Mouse (Mus musculus): ENCODE data around the gene Parp6.

Parp6 gene

GRCm38 (mm10) chr9:59687416-59688046, 70.4 kb downstream of the Parp6 start:
- DNase-seq, result no peak

GRCm38 (mm10) chr9:59691635-59692094, 74.6 kb downstream of the Parp6 start:
- no peak for DNase-seq

GRCm38 (mm10) chr9:59692145-59692544, 75.1 kb downstream of the Parp6 start:
- no peak for DNase-seq

- DNase-seq, result no peak
Observed at GRCm38 (mm10) chr9:59694571-59695450, 77.7 kb downstream of the Parp6 start.

GRCm38 (mm10) chr9:59695451-59695813, 78.3 kb downstream of the Parp6 start:
- no peak for DNase-seq

GRCm38 (mm10) chr9:59696381-59696780, 79.3 kb downstream of the Parp6 start:
- no peak for DNase-seq
